Mouse (Mus musculus) kidney, postnatal 0 days (tissue): ENCODE measurements around the gene Stpg1. TPM values are rescaled to one million over a fixed set of nuclear protein-coding genes. Genes with fewer than 3 reads are reported as not detected.
A peak's percentile ranks its signal among the peaks of the same experiment; 100 is the strongest.

Experiments used
- ATAC-seq: fragments of 200-750 bp; cut with Nextera tagmentation; replicated peaks from 2 replicates; pipeline ENCODE4 v1.8.0; 2017; ENCODE audit warnings: low read depth, moderate number of reproducible peaks, moderate TSS enrichment, moderate library complexity; ENCODE audit not compliant: low FRiP score
- DNase-seq: peaks from one replicate; pipeline ENCODE4 v3.0.0-alpha.2; 2016; ENCODE audit warnings: low spot score
- H3K27ac ChIP-seq: fragments of 300-500 bp; sonication (generic); 2 replicates; pipeline ENCODE4 v1.5.1; 2014; ENCODE audit warnings: mild to moderate bottlenecking
- H3K27me3 ChIP-seq: fragments of 300-500 bp; sonication (generic); 2 replicates; pipeline ENCODE4 v1.6.1; 2014; ENCODE audit warnings: low read length, mixed read lengths; ENCODE audit not compliant: insufficient read depth
- H3K36me3 ChIP-seq: fragments of 300-500 bp; sonication (generic); 2 replicates; pipeline ENCODE4 v1.6.1; 2014; ENCODE audit warnings: low read length, mixed read lengths; ENCODE audit not compliant: insufficient read depth
- H3K4me1 ChIP-seq: fragments of 300-500 bp; sonication (generic); replicated peaks from 2 replicates; pipeline ENCODE4 v1.6.1; 2014; ENCODE audit warnings: antibody characterized with exemption, low read length, mixed read lengths; ENCODE audit not compliant: insufficient read depth
- H3K4me2 ChIP-seq: fragments of 300-500 bp; sonication (generic); 2 replicates; pipeline ENCODE4 v1.6.1; 2014; ENCODE audit warnings: mild to moderate bottlenecking, low read length, moderate library complexity, mixed read lengths
- H3K4me3 ChIP-seq: fragments of 300-500 bp; sonication (generic); replicated peaks from 2 replicates; pipeline ENCODE4 v1.5.1; 2014; ENCODE audit warnings: low read depth, low read length
- H3K9ac ChIP-seq: fragments of 300-500 bp; sonication (generic); 2 replicates; pipeline ENCODE4 v1.6.1; 2014; ENCODE audit warnings: low read depth, low read length
- H3K9me3 ChIP-seq: fragments of 300-500 bp; sonication (generic); replicated peaks from 2 replicates; pipeline ENCODE4 v1.6.1; 2016; ENCODE audit warnings: low read length, inconsistent platforms, mixed read lengths
- CTCF ChIP-seq: IDR thresholded peaks from 2 replicates; pipeline ENCODE4 v1.5.1; 2016; ENCODE audit warnings: antibody characterized with exemption, low read depth, mild to moderate bottlenecking, moderate library complexity
- WGBS: fragments of 180-500 bp; shearing (Covaris S2); extraction: QIAGEN DNeasy Blood & Tissue Kit; methylation state at CpG from one replicate; pipeline ENCODE4 v1.1.7; 2014; 5-methylcytosine and 5-hydroxymethylcytosine counted together
- polyA plus RNA-seq: library from polyadenylated mRNA; unstranded; fragments of >200 nt; fragmentation: Nextera tagmentation; extraction: Ambion mirVana; gene quantifications from 2 replicates; pipeline ENCODE4 v1.2.1, GENCODE M21; 2015

Gene Stpg1
- polyA plus RNA-seq, 1 experiment from 2014 or later, result 0.42 TPM

DNA sequence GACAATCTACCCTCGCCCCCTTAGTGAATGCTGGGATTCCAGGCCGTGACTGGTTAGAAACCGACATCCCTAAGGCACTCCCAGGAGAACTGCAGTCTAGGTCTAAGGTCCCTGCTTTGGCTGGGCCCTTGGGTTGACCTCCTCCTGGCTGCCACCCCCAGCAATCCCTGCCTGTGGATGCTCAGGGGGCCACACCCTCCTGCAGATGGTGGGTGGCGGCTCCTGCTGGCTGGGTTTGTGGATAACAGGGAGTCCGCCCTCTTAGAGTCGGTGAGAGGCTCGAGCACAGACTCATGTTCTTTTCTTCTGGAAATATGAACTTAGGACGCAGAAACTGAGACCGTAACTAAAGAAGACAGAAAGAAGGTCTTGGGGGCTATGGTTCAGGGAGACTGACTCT, 14.2 kb upstream of the Stpg1 start:
- ATAC-seq (no peak), DNase-seq (no peak)
- Histone ChIP-seq H3K9ac (no peak overlapping the region), H3K4me3 (no peak overlapping the region), H3K4me2 (no peak overlapping the region), H3K36me3 (no peaks in the 10 kb centered on the region), H3K9me3 (no peaks in the 10 kb centered on the region), H3K27me3 (no peaks in the 10 kb centered on the region), H3K27ac (no peak overlapping the region), H3K4me1 (no peaks in the 10 kb centered on the region)
- peak; percentile 39; the same call in 1 of the 2 replicates for TF ChIP-seq CTCF
- WGBS, result 76% methylated on average over 9 of the region's 9 CpGs

DNA sequence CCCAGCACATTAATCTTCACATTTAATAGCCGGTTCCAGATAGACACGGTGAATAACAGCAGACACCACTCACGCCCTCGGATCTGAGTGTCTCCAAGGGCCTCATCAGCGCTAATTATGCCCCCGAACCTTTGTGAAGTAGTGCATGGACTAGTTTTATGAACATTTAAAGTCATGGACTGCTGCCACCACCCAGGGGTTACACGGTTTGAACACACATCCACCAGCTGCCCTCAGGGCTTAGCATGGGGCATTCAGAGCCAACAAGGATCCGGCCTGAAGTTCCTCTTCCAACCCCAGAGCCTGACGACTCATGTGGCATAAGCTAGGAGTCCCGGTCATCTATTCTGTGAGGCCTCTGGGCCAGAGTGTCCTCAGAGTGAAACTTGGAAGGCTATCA, 9.5 kb upstream of the Stpg1 start:
- no peak for TF ChIP-seq CTCF
- Histone ChIP-seq H3K36me3 (0 out of 2 replicates have a peak, but pooled peaks cover 4% of the 10 kb centered on the region), H3K4me1 (no peaks in the 10 kb centered on the region), H3K27me3 (no peaks in the 10 kb centered on the region), H3K4me3 (no peak overlapping the region), H3K9ac (no peak overlapping the region), H3K9me3 (no peaks in the 10 kb centered on the region), H3K4me2 (no peak overlapping the region), H3K27ac (no peak overlapping the region)
- ATAC-seq (no peak), DNase-seq (no peak)
- 31% methylated on average over 10 of the region's 10 CpGs for WGBS

DNA sequence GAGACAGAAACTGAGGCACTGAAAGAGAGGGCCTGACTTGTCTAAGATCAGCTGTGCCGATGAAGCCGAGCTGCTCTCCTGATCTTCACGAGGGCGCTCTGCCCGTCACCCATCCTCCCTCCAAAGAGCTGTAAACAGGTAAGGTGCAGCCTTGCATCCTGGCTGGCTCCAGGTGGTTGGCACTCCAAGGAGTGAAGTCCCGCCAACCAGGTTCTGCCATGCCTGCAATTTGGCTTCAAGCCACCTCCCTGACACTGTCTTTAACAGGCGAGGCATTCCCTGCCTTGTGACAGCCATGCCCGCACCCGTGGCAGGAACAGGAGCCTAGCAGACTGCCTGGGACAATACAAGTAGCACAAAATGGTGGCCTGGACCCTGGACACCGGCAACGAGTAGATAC, 8.2 kb upstream of the Stpg1 start:
- ATAC-seq, result no peak
- no peaks in the 10 kb centered on the region for H3K4me1 ChIP-seq
- H3K9ac ChIP-seq, result no peak overlapping the region
- 0 out of 2 replicates have a peak, but pooled peaks cover 10% of the 10 kb centered on the region for H3K36me3 ChIP-seq
- no peak for TF ChIP-seq CTCF
- H3K27ac ChIP-seq, result no peak overlapping the region
- no peak overlapping the region for H3K4me3 ChIP-seq
- H3K9me3 ChIP-seq, result no peaks in the 10 kb centered on the region
- H3K4me2 ChIP-seq, result no peak overlapping the region
- no peak for DNase-seq
- WGBS, result 88% methylated on average over 11 of the region's 11 CpGs
- H3K27me3 ChIP-seq, result no peaks in the 10 kb centered on the region

DNA sequence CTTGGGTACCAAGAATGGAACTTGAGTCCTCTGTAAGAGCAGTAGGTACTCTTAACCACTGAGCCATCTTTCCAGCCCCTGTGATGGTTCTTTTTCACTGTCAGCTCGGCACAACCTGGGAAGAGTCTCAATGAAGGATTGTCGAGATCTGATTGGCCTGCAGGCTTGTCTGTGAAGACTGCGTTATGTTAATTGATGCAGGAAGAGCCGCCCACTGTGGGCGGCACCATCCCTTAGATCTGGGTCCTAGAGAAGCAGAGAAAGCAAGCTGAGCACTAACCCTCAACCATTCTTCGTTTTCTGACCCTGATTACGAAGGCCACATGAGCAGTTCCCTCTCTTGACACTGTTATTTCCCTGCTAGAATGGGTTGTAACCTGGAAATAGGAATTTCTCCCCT, 5.3 kb upstream of the Stpg1 start:
- no peak overlapping the region for H3K9ac ChIP-seq
- no peak for TF ChIP-seq CTCF
- DNase-seq (no peak), ATAC-seq (no peak)
- no peak overlapping the region for H3K27ac ChIP-seq
- no peaks in the 10 kb centered on the region for H3K9me3 ChIP-seq
- H3K4me1 ChIP-seq, result no peaks in the 10 kb centered on the region
- H3K36me3 ChIP-seq, result 0 out of 2 replicates have a peak, but pooled peaks cover 10% of the 10 kb centered on the region
- no peaks in the 10 kb centered on the region for H3K27me3 ChIP-seq
- H3K4me3 ChIP-seq, result no peak overlapping the region
- WGBS, result 92% methylated on average over 7 of the region's 7 CpGs
- no peak overlapping the region for H3K4me2 ChIP-seq

DNA sequence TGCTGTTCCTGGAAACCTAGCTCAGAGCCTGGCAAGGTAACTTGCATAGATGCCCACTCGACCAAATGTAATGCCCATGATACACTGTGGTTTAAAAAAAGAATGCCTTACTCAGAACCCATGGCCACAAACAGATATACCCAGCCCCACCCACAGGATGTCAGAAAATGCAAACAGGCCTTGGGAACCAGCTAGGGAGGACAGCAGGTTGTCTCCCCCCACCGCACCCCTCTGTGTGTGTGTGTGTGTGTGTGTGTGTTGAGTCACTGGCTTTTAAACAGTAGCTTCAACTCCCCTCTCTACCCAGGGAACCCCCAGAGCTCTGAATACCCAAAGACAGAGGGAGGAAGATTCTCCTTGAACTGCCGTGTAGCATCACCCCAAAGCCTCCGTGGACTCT, 1.3 kb upstream of the Stpg1 start:
- no peaks in the 10 kb centered on the region for H3K27me3 ChIP-seq
- H3K9me3 ChIP-seq, result no peaks in the 10 kb centered on the region
- H3K4me1 ChIP-seq, result no peaks in the 10 kb centered on the region
- H3K27ac ChIP-seq, result peak overlapping the region; percentile 10; the same call in 1 of the 2 replicates
- peak overlapping the region; percentile 97 for H3K4me2 ChIP-seq
- no peak for ATAC-seq
- WGBS, result 52% methylated on average over 4 of the region's 4 CpGs
- no peak for TF ChIP-seq CTCF
- no peak for DNase-seq
- H3K36me3 ChIP-seq, result 0 out of 2 replicates have a peak, but pooled peaks cover 10% of the 10 kb centered on the region
- peak overlapping the region; percentile 64; the same call in 1 of the 2 replicates for H3K4me3 ChIP-seq
- peak overlapping the region; percentile 24; the same call in 1 of the 2 replicates for H3K9ac ChIP-seq

DNA sequence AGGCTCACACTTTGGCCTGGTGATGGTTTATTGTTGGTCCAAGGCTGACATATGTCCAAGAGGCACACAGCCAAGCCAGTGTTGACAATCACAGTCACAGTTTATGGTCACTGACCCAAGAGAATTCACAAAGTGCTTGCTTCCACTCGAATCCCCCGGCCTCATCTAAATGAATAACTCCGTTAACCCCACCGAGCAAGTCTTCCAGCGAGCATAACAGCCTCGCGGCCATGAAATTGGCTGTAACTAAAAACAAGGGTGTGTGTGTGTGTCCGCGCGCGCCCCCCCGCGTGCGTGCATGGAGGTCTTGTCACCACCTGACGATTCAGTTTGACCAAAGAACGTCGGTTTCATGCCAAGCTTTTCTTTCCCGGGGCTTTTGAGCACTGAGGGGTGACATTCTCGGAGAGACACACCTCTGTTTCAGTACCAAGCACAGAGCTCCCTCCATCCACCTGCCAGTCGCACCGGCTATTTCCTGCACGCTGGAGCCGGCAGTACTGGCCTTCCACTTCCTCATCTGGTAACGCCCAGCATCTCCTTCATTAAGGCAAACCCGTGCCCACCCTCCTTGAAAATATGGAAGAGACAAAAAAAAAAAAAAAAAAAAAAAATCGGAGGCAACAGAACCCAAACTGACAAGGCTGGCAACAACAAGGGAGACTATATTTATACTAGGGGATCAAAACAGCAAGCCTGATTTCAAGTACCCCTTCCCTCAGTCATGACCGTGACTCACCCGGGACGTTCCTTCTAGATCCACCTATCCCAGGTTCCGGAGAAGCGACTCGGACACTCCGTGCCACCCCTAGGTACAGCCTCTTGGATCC, 684 bp upstream of the Stpg1 start:
- Histone ChIP-seq H3K4me1 (no peaks in the 10 kb centered on the region), H3K4me3 (peak overlapping the region; percentile 64), H3K27me3 (no peaks in the 10 kb centered on the region), H3K9ac (peak overlapping the region; percentile 24), H3K4me2 (peak overlapping the region; percentile 97), H3K36me3 (0 out of 2 replicates have a peak, but pooled peaks cover 9% of the 10 kb centered on the region), H3K27ac (peak overlapping the region; percentile 85; the same call in 1 of the 2 replicates), H3K9me3 (no peaks in the 10 kb centered on the region)
- peak; percentile 44 for TF ChIP-seq CTCF
- ATAC-seq (0 out of 2 replicates have a peak, but pooled peaks have one; percentile 8), DNase-seq (peak; percentile 32)
- 1% methylated on average over 33 of the region's 33 CpGs for WGBS
